Mouse (Mus musculus) ES-Bruce4 (cell line): ENCODE results near the gene Nsun4.

Experiments used
- CTCF ChIP-seq: IDR thresholded peaks from one replicate; pipeline ENCODE4 v1.8.1; 2011; ENCODE audit warnings: low read depth, low read length
- EP300 ChIP-seq: IDR thresholded peaks from 2 replicates; pipeline ENCODE4 v1.6.1; 2011; ENCODE audit warnings: low read depth, low read length; ENCODE audit not compliant: insufficient read depth
- POLR2A ChIP-seq: IDR thresholded peaks from one replicate; pipeline ENCODE4 v1.8.1; 2011; ENCODE audit warnings: low read length; ENCODE audit not compliant: insufficient read depth

DNA sequence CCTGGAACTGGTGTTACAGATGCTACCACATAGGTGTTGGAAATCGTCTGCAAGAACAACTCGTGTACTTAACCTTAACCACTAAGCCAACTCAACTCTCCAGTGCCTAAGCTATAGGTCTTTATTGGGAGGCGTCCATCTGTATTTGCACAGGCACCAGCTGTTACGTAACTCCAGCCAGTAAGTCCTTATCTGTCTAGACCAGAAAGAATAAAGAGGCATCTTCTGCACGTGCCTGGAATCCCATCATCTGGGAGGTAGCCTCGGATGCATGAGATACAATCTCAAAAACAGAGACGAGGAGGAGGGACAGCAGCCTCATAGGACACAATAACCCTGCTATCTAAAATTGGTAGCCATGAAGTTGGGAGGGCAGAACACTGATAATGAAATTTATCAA, 47.3 kb upstream of the Nsun4 start:
- TF ChIP-seq POLR2A (no peak), EP300 (no peak), CTCF (no peak)
